Mouse (Mus musculus) intestine, embryonic 14.5 days (tissue): ENCODE data around the gene 4930402K13Rik. TPM values are rescaled to one million over a fixed set of nuclear protein-coding genes. Genes with fewer than 3 reads are reported as not detected.
"Not testable (repeated sequence)": the region's sequence is repeated elsewhere in the genome, so short reads cannot be mapped to it uniquely, and the experiment has no call there.

ENCODE experiments used
- ATAC-seq: fragments of 200-750 bp; cut with Nextera tagmentation; replicated peaks from 2 replicates; pipeline ENCODE4 v1.8.0; 2017; ENCODE audit warnings: low read depth, moderate number of reproducible peaks, moderate TSS enrichment, moderate library complexity; ENCODE audit not compliant: low FRiP score, low TSS enrichment
- DNase-seq: peaks from one replicate; pipeline ENCODE4 v3.0.0-alpha.2; 2018; ENCODE audit warnings: low spot score
- H3K27ac ChIP-seq: fragments of 300-500 bp; sonication (generic); 2 replicates; pipeline ENCODE4 v1.5.1; 2014; ENCODE audit warnings: low read depth, mild to moderate bottlenecking, control low read depth
- H3K27me3 ChIP-seq: fragments of 300-500 bp; sonication (generic); replicated peaks from 2 replicates; pipeline ENCODE4 v1.6.1; 2014; ENCODE audit warnings: low read length, control low read depth; ENCODE audit not compliant: control insufficient read depth, insufficient read depth
- H3K36me3 ChIP-seq: fragments of 300-500 bp; sonication (generic); 2 replicates; pipeline ENCODE4 v1.6.1; 2014; ENCODE audit warnings: low read length, control low read depth; ENCODE audit not compliant: control insufficient read depth, insufficient read depth
- H3K4me1 ChIP-seq: fragments of 300-500 bp; sonication (generic); replicated peaks from 2 replicates; pipeline ENCODE4 v1.6.1; 2014; ENCODE audit warnings: low read length, control low read depth, mixed read lengths; ENCODE audit not compliant: control insufficient read depth, insufficient read depth
- H3K4me2 ChIP-seq: fragments of 300-500 bp; sonication (generic); 2 replicates; pipeline ENCODE4 v1.6.1; 2014; ENCODE audit warnings: low read length
- H3K4me3 ChIP-seq: fragments of 300-500 bp; sonication (generic); 2 replicates; pipeline ENCODE4 v1.5.1; 2014; ENCODE audit warnings: low read depth, low read length, control low read depth, mixed read lengths
- H3K9ac ChIP-seq: fragments of 300-500 bp; sonication (generic); 2 replicates; pipeline ENCODE4 v1.6.1; 2014; ENCODE audit warnings: mild to moderate bottlenecking, low read length
- H3K9me3 ChIP-seq: fragments of 300-500 bp; sonication (generic); 2 replicates; pipeline ENCODE4 v1.6.1; 2016; ENCODE audit warnings: low read length, control low read depth; ENCODE audit not compliant: control insufficient read depth
- WGBS: fragments of 180-500 bp; shearing (Covaris S2); extraction: QIAGEN DNeasy Blood & Tissue Kit; methylation state at CpG from one replicate; pipeline ENCODE4 v1.1.7; 2014; 5-methylcytosine and 5-hydroxymethylcytosine counted together
- polyA plus RNA-seq: library from polyadenylated mRNA; unstranded; fragments of >200 nt; fragmentation: Nextera tagmentation; extraction: Ambion mirVana; gene quantifications from 2 replicates; pipeline ENCODE4 v1.2.1, GENCODE M21; 2014

The 4930402K13Rik gene
- not detected in 2 replicates for polyA plus RNA-seq

DNA sequence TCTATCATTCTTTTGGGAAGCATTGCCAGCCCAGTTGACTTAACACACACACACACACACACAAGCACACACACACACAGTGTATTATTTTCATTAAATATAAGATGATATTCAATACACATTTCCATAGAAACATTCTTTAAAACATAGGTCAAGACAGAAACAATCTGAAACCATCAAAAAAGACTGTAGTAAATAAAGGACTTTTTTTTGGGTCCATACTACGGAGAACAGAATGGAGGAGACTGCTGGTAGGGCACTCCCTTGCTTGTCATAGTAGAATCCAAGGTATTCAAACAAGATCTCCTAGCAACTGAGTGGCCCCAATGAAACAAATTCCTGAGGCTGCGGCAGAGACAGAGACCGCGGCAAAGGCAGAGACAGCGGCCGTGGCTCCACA, at the start of gene 4930402K13Rik:
TSS of gene 4930402K13Rik (plus strand) at position 301 of the 400 bp plus-strand sequence.
- H3K4me1 ChIP-seq = no peaks in the 10 kb centered on the region
- no peak within 1 kb of the TSS for H3K9ac ChIP-seq
- H3K9me3 ChIP-seq = no peaks in the 10 kb centered on the region
- no peaks in the 10 kb centered on the region for H3K27me3 ChIP-seq
- no peak for DNase-seq
- no peaks in the 10 kb centered on the region for H3K36me3 ChIP-seq
- H3K4me2 ChIP-seq = no peak within 1 kb of the TSS
- WGBS = 95% methylated on average over 6 of the region's 6 CpGs
- ATAC-seq = no peak
- no peak within 1 kb of the TSS for H3K27ac ChIP-seq
- H3K4me3 ChIP-seq = no peak within 1 kb of the TSS

DNA sequence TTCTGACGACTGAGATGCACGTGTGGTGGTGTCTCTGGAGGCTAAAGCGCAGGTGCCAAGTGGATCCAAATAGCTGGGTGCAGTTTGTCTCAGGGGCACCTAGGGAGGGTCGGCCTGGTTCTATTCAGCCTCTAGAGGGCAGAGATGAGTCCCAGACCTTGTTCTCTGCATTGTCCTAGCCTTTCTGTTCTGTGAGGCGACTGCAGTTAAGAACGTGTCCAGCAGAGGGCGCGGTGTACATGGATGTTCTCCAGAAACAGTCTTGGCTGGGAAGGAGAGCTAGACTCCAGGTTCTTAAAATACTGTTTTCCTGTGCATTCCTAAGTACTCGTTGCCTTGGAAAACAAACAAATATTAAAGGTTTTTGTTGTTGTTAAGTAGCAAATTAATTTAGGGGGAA, 43.4 kb upstream of the 4930402K13Rik start:
- DNase-seq, H3K9ac ChIP-seq, H3K4me3 ChIP-seq, H3K4me2 ChIP-seq, H3K9me3 ChIP-seq, H3K4me1 ChIP-seq, H3K27ac ChIP-seq, H3K27me3 ChIP-seq, ATAC-seq, H3K36me3 ChIP-seq: not testable (repeated sequence)
- WGBS = 15% methylated on average over 5 of the region's 9 CpGs

DNA sequence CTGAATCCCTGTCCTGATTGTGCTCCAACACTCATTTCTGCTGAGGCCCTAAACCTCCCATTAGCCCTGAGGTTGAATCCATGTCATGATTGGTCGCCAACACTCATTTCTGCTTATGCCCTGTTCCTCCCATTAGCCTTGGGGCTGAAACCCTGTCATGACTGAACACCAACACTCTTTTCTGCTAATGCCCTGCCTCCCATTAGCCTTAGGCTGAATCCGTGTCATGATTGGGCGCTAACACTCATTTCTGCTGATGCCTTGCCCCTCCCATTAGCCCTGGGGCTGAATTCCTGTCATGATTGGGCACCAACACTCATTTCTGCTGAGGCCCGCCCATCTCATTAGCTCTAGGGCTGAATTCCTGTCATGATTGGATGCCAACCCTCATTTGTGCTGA, 42.3 kb upstream of the 4930402K13Rik start:
- no peaks in the 10 kb centered on the region for H3K27me3 ChIP-seq
- H3K27ac ChIP-seq = no peak overlapping the region
- H3K4me2 ChIP-seq = no peak overlapping the region
- H3K36me3 ChIP-seq = no peaks in the 10 kb centered on the region
- H3K4me3 ChIP-seq = no peak overlapping the region
- no peaks in the 10 kb centered on the region for H3K4me1 ChIP-seq
- 90% methylated on average over 4 of the region's 4 CpGs for WGBS
- ATAC-seq (no peak), DNase-seq (no peak)
- no peak overlapping the region for H3K9ac ChIP-seq
- no peaks in the 10 kb centered on the region for H3K9me3 ChIP-seq

DNA sequence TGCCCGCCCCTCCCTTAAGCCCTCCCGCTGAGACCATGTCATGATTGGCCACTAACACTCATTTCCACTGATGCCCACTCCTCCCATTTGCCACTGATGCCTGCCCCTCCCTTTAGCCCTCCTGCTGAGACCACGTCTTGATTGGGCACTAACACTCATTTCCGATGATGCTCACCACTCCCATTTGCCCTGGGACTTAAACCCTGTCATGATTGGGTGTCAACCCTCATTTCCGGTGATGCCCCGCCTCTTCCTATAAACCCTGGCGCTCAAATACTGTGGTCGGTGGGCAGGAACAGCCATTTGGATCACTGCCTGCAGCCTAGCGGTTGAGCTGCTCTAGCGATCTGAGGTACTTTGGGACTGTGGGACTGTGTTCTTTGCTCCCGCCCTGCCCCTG, 41.6 kb upstream of the 4930402K13Rik start, which contains the start of gene Fthl17f:
TSS of gene Fthl17f (plus strand) at position 301 of the 400 bp plus-strand sequence.
- WGBS = 90% methylated on average over 11 of the region's 11 CpGs
- not testable (repeated sequence) for H3K36me3 ChIP-seq, H3K4me1 ChIP-seq, ATAC-seq, H3K27ac ChIP-seq, DNase-seq, H3K27me3 ChIP-seq, H3K4me2 ChIP-seq, H3K4me3 ChIP-seq, H3K9me3 ChIP-seq, H3K9ac ChIP-seq

DNA sequence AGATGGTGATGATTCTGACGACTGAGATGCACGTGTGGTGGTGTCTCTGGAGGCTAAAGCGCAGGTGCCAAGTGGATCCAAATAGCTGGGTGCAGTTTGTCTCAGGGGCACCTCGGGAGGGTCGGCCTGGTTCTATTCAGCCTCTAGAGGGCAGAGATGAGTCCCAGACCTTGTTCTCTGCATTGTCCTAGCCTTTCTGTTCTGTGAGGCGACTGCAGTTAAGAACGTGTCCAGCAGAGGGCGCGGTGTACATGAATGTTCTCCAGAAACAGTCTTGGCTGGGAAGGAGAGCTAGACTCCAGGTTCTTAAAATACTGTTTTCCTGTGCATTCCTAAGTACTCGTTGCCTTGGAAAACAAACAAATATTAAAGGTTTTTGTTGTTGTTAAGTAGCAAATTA, 26.7 kb upstream of the 4930402K13Rik start:
- ATAC-seq, H3K27me3 ChIP-seq, H3K4me3 ChIP-seq, H3K4me2 ChIP-seq, DNase-seq, H3K9me3 ChIP-seq, H3K27ac ChIP-seq, H3K4me1 ChIP-seq, H3K9ac ChIP-seq, H3K36me3 ChIP-seq: not testable (repeated sequence)
- WGBS = 13% methylated on average over 7 of the region's 10 CpGs

DNA sequence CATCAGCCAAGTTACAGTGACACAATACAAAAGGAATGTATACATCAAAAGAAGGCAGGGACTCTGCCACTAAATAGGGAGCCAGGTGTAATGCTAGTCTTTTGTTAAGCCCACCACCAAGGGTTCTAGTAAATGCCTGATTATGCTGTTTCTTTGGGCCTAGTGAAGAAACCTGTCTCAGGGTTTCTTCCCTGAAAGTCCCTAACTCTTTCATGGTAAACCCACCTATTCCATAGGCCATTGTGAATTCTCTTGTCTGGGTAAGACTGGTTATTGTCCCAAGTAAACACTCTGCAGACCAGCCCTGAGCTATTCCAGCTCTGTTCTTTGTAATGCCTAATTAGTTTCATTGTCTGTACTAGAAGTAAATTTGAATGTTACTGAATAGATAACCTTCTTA, 9.3 kb upstream of the 4930402K13Rik start:
- H3K9ac ChIP-seq, H3K36me3 ChIP-seq, H3K27me3 ChIP-seq, DNase-seq, H3K4me2 ChIP-seq, H3K27ac ChIP-seq, H3K4me3 ChIP-seq, H3K4me1 ChIP-seq, H3K9me3 ChIP-seq, ATAC-seq: not testable (repeated sequence)

DNA sequence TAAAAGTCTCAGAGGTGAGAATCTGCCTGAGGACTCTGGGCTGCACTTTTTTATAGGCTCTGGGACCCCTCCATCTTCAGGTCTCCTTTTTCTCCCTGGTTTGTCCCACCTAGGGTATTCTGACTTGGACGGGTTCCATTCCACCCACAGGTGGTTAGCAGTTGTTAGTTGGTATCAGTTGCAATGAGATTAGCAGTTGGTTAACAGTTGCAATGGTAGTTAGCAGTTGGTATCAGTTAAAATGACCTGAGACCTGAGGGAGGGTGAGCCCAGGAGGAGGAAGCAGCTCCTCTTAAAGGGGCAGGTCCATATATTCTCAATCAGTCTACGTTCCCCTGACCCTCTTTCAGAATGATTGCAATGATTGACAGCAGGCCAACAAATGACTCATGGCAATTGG, 6.0 kb downstream of the 4930402K13Rik start:
- Histone ChIP-seq H3K9ac (no peak overlapping the region), H3K4me2 (no peak overlapping the region), H3K36me3 (no peaks in the 10 kb centered on the region), H3K27me3 (no peaks in the 10 kb centered on the region), H3K27ac (no peak overlapping the region), H3K9me3 (no peaks in the 10 kb centered on the region), H3K4me1 (no peaks in the 10 kb centered on the region), H3K4me3 (no peak overlapping the region)
- DNase-seq = no peak
- no peak for ATAC-seq
- 63% methylated on average over 2 of the region's 2 CpGs for WGBS

DNA sequence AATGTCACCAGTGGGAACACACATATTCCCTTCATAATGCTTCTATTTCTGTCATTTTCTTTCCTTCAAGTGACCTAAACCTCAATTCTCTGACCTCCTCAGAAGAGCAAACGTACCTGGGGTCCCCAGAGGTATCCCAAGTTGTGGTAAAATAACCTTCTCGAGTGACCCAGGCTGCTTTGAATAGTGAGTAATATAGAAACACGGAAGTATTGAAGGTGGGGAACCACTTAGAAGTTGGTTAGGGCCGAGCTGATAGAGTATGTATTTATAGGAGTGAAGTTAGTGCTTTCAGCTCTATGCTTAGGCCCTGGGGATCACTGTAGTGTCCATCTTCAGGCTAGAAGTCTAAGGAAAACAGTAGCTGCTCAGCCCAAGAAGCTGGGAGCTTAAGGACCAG, 20.6 kb downstream of the 4930402K13Rik start:
- Histone ChIP-seq H3K4me3 (no peak overlapping the region), H3K9me3 (no peaks in the 10 kb centered on the region), H3K4me1 (no peaks in the 10 kb centered on the region), H3K36me3 (no peaks in the 10 kb centered on the region), H3K9ac (no peak overlapping the region), H3K4me2 (no peak overlapping the region), H3K27ac (no peak overlapping the region), H3K27me3 (no peaks in the 10 kb centered on the region)
- DNase-seq (no peak), ATAC-seq (no peak)
- 70% methylated on average over 4 of the region's 4 CpGs for WGBS

DNA sequence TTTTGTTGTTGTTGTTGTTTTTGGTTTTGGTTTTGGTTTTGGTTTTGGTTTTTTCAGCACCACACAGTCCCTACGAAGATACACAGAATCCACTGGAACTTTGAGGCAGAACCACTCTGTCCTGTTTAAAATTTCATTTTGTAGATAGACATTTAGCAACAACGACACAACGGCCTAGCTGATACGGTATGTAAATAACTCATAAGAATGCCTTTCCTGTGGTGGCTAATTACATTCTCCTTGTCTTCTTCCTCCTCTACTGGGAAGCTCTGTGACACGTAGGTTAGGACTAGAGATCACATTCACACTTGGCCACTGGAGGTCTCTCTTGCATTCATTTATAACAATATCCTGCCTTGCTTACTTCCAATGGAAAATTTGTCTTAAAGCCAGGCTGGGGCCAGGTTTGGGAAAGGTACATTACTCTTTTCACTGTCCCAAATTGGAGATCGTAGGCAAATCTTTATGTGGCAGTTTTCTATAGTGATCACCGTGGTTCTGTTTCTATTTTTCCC, 24.0 kb downstream of the 4930402K13Rik start:
- Histone ChIP-seq H3K9ac (no peak overlapping the region), H3K4me3 (no peak overlapping the region), H3K9me3 (no peaks in the 10 kb centered on the region), H3K4me2 (no peak overlapping the region), H3K27me3 (no peaks in the 10 kb centered on the region), H3K27ac (no peak overlapping the region), H3K36me3 (no peaks in the 10 kb centered on the region), H3K4me1 (no peaks in the 10 kb centered on the region)
- no peak for DNase-seq
- WGBS = 44% methylated on average over 7 of the region's 7 CpGs
- no peak for ATAC-seq
